Mouse (Mus musculus) left cerebral cortex, adult 11 months (tissue): ENCODE results near the gene Tead4.
A peak's percentile ranks its signal among the peaks of the same experiment; 100 is the strongest.
"Not testable (repeated sequence)": the region's sequence is repeated elsewhere in the genome, so short reads cannot be mapped to it uniquely, and the experiment has no call there.

Experiments used
- DNase-seq: peaks from one replicate; pipeline ENCODE4 v3.0.0; 2022; ENCODE audit warnings: low spot score

Tead4 gene

GRCm38 (mm10) chr6:128300134-128301001 lies at the start of gene Tead4:
Gene Tead4, minus strand, starts transcription at chr6:128300823.
- no peak for DNase-seq

DNA sequence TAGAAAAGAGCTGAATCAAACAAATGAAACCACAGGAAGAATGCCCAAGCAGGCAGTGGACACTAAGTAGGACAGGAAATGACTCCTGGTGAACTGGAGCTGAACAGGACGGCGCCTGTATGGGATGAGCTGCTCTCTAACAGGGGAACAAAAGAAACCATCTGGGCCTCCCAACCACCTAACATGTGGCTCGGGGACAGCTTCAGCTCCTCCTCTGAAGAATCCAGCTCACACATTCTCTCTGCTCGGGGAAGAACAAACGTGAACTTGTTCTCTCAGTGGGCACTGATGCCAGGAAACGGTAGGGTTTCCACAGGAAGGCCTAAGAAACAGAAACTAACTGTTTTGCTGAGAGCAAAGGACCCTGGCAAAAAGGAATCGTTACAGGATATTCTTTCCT lies 49.1 kb upstream of the Tead4 start:
- DNase-seq, result no peak

DNA sequence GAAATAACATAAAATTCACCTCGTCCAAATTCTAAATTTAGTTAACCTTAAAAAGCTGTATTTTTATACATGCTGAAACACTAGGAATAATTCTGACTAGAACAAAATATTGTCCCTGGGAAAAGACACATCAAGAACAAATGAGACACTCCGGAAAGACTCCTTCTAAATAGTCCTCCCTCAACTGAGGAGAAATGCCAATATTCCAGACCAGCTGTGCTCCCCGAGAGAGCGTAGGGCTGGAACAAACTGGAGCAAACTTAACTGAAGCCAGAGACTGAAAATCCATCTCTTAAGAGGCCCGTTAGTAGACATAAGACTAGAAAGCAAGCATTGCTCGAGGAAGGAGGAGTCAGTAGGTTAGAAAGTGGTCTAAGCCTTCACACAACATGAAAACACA lies 46.2 kb upstream of the Tead4 start:
- DNase-seq, result no peak

GRCm38 (mm10) chr6:128345623-128346022 lies 45.0 kb upstream of the Tead4 start:
- DNase-seq, result no peak

DNA sequence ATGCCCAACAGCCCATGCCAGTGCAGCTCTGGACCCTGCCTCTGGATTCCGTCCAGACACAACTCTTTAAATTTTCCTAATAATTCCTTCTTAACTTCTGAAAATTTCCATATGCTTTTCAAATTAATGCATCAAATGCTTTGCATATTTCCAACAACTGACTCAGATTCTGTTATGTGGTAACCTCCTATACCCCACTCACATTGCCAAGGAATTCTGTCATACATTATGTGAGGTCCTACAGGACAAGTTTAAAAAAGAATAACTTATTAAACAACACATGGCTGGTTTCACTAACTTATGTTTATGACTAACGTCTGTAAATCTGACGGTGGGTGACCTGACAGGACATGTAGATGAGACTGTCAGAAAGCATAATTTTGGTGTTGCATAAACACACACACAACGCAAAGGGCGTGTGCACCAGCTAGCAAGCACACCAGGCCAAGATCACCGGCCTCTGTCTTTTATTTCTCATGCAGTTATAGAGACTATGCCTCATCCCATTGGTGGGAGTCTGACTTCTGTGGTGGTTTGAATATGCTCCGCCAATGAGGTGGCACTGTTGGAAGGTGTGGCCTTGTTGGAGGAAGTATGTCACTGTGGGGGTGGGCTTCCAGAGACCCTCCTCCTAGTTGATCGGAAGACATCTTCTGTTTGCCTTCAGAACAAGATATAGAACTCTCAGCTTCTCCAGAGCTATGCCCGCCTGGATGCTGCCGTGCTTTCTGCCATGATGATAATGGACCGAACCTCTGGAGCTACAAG lies 41.5 kb upstream of the Tead4 start:
- DNase-seq, result no peak

DNA sequence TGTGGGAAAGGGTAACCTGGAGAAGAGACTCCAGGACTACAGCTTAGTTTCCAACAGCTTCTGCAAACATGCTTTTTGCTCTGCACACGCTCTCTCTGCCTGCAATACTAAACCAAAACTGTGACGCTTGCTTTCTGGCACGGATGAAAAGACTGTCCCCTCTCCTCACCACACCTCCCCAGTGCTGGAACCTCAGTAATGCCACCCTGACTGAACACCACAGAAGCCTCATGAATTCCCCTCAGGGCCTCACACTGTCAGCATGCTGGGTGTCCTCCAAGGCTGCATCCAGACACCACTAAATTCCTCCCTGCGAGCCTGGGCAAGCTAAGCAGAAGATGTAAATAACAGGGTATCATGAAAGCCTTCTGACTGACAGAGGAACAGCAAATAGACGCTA lies 38.3 kb upstream of the Tead4 start:
- no peak for DNase-seq

- no peak for DNase-seq
Measured at GRCm38 (mm10) chr6:128337467-128337866, 36.8 kb upstream of the Tead4 start.

- DNase-seq, result peak; percentile 51
Measured at GRCm38 (mm10) chr6:128334397-128335124, 33.9 kb upstream of the Tead4 start.

DNA sequence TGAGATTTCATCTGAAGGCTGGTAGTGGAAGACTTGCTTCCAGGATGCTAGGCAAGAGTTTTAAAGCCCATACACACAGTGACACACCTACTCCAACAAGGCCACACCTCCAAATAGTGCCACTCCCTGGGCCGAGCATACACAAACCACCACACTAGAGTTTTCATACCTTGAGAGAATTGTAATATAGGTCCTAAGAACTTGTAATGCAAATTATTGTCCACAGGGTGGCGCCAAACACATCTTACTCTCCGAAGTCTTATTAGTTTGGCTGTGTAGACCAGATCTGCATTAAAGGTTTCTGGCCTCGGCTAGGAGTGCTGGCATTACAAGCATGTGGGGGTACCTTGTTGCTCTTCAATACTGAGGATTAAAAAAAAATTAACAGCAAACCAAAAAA lies 17.7 kb upstream of the Tead4 start:
- DNase-seq, result peak; percentile 56

DNA sequence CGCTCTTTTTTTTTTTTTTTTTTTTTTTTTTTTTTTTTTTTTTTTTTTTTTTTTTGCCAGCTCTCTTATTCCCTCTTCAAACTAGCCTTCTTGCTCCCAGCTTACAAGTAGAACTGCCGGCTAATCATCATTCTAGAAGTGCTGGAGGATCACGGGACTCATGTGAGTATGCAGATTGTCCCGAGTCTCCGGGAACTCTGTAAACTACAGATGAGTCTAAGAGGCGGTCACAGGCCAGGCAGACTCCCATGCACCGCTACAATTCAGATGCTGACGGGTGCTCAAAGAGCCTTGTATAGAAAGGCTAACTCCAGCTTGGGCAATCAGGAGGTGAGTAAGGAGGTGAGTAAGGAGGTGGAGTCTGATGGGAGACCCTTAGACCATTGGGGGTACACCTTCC lies 15.0 kb upstream of the Tead4 start:
- DNase-seq, result no peak

DNA sequence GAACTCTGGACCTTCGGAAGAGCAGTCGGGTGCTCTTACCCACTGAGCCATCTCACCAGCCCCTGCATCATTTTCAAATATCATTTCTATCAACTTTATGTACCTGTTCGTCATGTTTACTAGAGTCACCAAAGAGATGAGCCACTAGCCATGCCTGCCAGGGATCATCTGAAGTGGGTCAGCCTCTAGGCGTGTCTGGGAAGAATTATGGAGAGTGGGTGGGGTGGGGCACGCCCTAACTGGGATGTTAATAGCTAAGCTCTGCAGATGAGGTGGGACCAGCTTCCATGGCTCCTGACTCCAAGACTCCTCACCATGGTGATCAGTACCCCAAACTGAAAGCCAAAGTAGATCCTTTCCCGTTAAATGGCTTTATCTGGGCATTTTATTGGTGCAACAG lies 14.2 kb upstream of the Tead4 start:
- no peak for DNase-seq

GRCm38 (mm10) chr6:128308311-128308710 lies 7.7 kb upstream of the Tead4 start:
- no peak for DNase-seq

GRCm38 (mm10) chr6:128304801-128305200 lies 4.2 kb upstream of the Tead4 start:
- DNase-seq, result no peak

DNA sequence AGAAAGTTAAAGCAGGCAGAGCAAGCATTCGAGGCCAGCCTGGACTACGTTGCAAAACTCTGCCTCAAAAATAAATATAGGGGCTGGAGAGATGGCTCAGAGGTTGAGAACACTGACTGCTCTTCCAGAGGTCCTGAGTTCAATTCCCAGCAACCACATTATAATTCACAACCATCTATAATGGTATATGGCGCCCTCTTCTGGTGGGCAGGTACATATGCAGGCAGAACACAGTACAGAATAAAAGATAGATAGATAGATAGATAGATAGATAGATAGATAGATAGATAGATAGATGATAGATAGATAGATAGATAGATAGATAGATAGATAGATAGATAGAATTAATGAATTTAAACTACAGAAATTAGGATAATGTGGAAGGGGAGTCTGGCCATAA lies 2.0 kb upstream of the Tead4 start:
- not testable (repeated sequence) for DNase-seq

DNA sequence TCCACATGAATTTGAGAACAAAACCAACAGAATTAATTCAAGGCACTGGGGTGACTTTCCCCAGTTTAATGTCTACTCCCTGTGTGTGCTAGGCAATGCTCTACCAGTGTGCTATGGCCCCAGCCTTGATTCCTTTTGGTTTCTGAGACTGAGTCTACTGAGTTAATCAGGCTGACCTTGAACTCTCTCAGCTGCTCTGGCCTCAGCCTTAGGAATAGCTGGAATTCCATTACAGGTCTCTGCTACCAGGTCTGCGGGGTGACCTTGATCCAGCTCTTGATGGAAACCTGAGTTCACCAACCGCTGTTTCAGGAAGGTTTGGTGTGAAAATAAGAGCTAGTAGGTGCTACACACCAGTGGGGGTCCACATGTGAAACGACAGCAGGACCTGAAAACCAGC lies 1.3 kb upstream of the Tead4 start:
- DNase-seq, result no peak

DNA sequence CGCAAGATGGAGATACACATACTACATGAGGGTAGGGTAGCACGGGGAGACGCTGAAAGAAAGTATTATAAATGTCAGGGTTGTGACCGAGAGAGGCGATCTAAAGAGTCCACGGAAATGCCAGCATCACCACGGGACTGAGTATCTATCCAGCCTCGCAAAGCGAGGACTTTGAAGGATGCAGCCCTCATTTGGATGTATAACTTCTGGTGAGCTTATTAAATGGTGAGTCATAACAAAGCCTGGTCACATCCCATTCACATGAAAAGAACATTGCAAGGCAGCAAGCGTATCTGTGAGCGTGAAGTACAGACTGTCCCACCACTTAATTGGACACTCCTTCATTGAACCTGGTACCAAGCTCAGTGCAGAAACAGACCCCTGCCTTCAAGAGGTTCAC lies 835 bp upstream of the Tead4 start:
- DNase-seq, result no peak

GRCm38 (mm10) chr6:128299292-128300133 lies 1.1 kb downstream of the Tead4 start:
- DNase-seq, result no peak

DNA sequence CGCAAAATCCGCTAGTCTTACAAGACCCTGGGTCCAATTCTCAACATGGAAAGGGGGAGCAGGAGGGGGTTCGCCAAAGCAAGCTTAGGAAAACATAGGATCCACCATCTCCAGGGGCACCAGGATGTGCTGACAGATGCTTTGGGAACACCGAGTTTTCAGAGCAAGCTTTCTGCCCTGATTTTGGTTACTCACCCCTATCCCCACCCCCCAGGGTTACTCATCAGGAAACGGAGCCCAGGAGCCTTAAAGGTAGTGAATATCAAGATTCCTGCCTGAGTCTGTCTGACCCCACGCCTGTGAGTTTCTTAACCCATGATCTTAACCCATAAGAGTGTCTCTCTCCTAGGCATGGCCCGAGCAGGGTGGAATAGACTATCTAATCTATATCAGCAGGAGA lies 2.4 kb downstream of the Tead4 start:
- no peak for DNase-seq

DNA sequence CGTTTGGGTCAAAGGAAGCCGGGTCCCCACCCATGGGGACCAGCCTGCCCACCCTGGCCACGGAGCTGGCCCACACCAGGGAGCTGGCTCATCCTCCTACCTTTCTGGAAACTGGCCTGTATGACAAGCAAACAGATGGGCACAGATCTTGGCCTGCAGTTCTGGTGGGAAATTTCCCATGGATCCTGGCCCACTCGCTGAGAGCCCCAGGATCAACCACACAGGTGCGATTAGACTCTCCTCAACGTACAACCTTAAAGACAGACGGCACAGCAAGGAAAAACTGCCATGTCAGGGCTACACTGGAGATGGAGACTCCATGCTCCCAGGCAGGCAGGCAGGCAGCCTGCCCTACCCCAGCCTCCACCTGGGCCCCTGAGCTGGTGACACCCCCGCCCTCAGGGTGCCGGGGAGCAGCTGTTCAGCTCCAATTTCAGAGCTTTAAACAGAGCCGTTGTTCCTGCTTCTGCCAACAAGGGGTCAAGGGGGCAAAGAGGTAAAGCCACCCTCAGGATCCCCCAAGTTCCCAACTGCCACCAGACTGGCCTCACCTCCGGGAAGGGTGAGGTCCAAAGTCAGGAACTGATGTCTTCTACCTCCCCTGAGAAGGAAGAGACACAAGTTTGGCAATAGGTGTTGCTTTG lies 3.8 kb downstream of the Tead4 start:
- no peak for DNase-seq

GRCm38 (mm10) chr6:128295876-128296749 lies 4.5 kb downstream of the Tead4 start:
- no peak for DNase-seq
